Mouse (Mus musculus) heart, embryonic 11.5 days (tissue): ENCODE data around the gene Ankrd44. TPM values are rescaled to one million over a fixed set of nuclear protein-coding genes. Genes with fewer than 3 reads are reported as not detected.

Source experiments
- ATAC-seq: fragments of 200-750 bp; cut with Nextera tagmentation; replicated peaks from 2 replicates; pipeline ENCODE4 v1.8.0; 2017; ENCODE audit warnings: moderate library complexity; ENCODE audit not compliant: insufficient number of reproducible peaks, low FRiP score, low TSS enrichment
- H3K27ac ChIP-seq: fragments of 300-500 bp; sonication (generic); 2 replicates; pipeline ENCODE4 v1.5.1; 2014; ENCODE audit warnings: mild to moderate bottlenecking, low read depth, low read length
- H3K27me3 ChIP-seq: fragments of 300-500 bp; sonication (generic); 2 replicates; pipeline ENCODE4 v1.6.1; 2014; ENCODE audit warnings: mild to moderate bottlenecking, low read length, mixed read lengths; ENCODE audit not compliant: control insufficient read depth, insufficient read depth
- H3K36me3 ChIP-seq: fragments of 300-500 bp; sonication (generic); 2 replicates; pipeline ENCODE4 v1.6.1; 2014; ENCODE audit warnings: mild to moderate bottlenecking, low read length, moderate library complexity, mixed read lengths; ENCODE audit not compliant: control insufficient read depth, insufficient read depth
- H3K4me1 ChIP-seq: fragments of 300-500 bp; sonication (generic); 2 replicates; pipeline ENCODE4 v1.6.1; 2014; ENCODE audit warnings: low read length; ENCODE audit not compliant: control insufficient read depth, insufficient read depth
- H3K4me2 ChIP-seq: fragments of 300-500 bp; sonication (generic); 2 replicates; pipeline ENCODE4 v1.6.1; 2014; ENCODE audit warnings: mild to moderate bottlenecking, moderate library complexity
- H3K4me3 ChIP-seq: fragments of 300-500 bp; sonication (generic); 2 replicates; pipeline ENCODE4 v1.5.1; 2014; ENCODE audit warnings: low read depth, low read length
- H3K9ac ChIP-seq: fragments of 300-500 bp; sonication (generic); 2 replicates; pipeline ENCODE4 v1.6.1; 2014; ENCODE audit warnings: mild to moderate bottlenecking, low read depth, low read length, moderate library complexity
- H3K9me3 ChIP-seq: fragments of 300-500 bp; sonication (generic); replicated peaks from 2 replicates; pipeline ENCODE4 v1.6.1; 2016; ENCODE audit warnings: low read length; ENCODE audit not compliant: control insufficient read depth
- WGBS: fragments of 180-500 bp; shearing (Covaris S2); extraction: QIAGEN DNeasy Blood & Tissue Kit; methylation state at CpG from one replicate; pipeline ENCODE4 v1.1.7; 2014; ENCODE audit not compliant: insufficient replicate concordance; 5-methylcytosine and 5-hydroxymethylcytosine counted together
- polyA plus RNA-seq: library from polyadenylated mRNA; unstranded; fragments of >200 nt; fragmentation: Nextera tagmentation; extraction: Ambion mirVana; gene quantifications from 2 replicates; pipeline ENCODE4 v1.2.1, GENCODE M21; 2014

Ankrd44 gene
- polyA plus RNA-seq, 1 experiment from 2014 or later = 11.1 TPM

DNA sequence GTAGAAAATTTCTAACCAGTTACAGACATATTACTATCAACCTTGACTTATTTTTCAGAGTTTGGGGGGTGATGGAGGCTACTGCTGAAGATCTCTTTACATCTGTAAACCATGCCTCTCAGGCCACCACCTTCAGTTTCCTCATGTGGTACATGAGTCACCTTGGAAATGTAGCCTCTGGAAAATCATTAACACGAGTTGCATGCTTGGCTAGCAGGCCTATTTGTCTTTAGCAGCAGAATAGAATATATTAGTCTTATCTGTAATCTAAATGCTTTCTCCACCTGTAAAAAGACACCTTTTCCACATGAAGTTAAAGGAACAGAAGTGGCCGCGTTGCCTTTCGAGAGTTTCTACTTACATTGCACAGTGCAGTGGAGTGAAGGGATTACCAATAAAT lies 267.6 kb downstream of the Ankrd44 start:
- Histone ChIP-seq H3K4me1 (no peaks in the 10 kb centered on the region), H3K4me3 (no peak overlapping the region), H3K9me3 (no peaks in the 10 kb centered on the region), H3K27me3 (no peaks in the 10 kb centered on the region), H3K4me2 (no peak overlapping the region), H3K9ac (no peak overlapping the region), H3K36me3 (no peaks in the 10 kb centered on the region; the same call in none of the 2 replicates), H3K27ac (no peak overlapping the region)
- 90% methylated on average over 4 of the region's 4 CpGs for WGBS
- ATAC-seq = no peak

DNA sequence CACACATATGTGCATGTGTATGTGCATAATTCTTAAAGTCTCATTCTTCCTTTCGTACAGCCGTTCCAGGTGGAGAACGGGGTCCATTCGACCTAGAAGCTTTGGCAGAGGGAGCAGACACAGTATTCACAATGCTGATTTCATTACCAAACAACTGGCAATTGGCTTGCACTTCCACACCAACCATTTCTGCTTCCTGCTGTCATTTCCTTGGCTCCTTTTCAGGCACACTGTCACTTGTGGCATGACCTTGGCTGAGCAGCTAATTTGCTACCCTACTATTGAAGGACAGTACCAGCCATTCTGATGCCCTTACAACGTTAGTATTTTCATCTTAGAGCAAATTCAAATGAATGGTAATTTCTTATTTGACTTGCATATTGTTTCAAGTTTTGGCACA lies 277.9 kb downstream of the Ankrd44 start:
- Histone ChIP-seq H3K27ac (no peak overlapping the region), H3K9ac (no peak overlapping the region), H3K4me2 (no peak overlapping the region), H3K4me1 (no peaks in the 10 kb centered on the region), H3K9me3 (no peaks in the 10 kb centered on the region), H3K4me3 (no peak overlapping the region), H3K27me3 (no peaks in the 10 kb centered on the region), H3K36me3 (no peaks in the 10 kb centered on the region)
- 88% methylated on average over 5 of the region's 5 CpGs for WGBS
- no peak for ATAC-seq

DNA sequence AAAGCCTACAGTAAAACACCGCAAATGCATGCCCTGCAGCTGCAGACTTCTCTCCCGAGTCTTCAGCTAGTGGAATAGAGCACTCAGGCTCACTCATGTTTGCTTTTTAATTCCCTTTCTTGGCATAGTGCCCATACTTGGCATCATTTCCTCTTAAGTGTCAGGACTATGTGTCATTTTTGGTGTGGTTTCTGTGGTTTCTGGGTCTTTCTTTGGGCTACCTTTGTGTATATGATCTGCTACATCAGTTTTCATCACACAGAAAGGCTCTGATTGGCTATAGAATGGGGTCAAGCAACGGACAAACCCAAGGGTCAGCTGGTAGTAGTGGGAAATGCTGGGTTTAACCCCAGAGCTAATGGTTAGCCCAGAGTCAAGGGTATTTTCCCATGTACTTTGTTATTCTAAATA lies 278.8 kb downstream of the Ankrd44 start:
- H3K4me2 ChIP-seq = no peak overlapping the region
- ATAC-seq = no peak
- WGBS = 61% methylated on average over 3 of the region's 3 CpGs

DNA sequence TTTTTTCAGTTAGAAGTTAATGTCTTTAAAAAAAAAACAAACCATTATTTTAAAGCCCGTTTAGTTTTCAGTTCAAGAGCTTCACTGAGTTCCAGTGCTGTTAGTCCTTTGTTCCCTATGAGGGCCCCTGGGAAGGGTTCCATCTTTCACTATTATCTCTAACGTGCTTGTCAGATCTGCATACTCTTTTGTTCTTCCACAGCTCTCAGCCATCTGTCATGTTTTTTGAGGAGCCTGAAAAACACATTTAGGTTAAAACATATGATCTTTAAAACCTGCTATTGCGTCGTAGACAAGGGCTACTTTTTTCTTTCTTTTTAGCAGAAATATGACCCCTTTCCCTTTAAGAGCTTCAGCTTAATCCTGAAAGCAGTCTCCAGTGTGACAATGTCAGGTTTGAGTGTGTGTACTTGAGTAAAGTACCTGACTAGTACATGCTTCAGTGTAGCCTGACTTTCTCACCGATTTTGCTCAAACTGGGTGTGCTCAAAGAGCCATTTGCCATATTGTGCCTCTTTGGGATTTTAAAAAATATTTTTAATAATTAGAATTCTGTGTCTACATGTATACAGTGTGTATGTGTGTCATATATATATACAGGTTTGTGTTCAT lies 285.9 kb downstream of the Ankrd44 start:
- ATAC-seq = no peak
- Histone ChIP-seq H3K27me3 (no peaks in the 10 kb centered on the region), H3K36me3 (no peaks in the 10 kb centered on the region), H3K4me3 (no peak overlapping the region), H3K27ac (no peak overlapping the region), H3K4me1 (no peaks in the 10 kb centered on the region; the same call in 1 of the 2 replicates), H3K4me2 (no peak overlapping the region), H3K9me3 (no peaks in the 10 kb centered on the region), H3K9ac (no peak overlapping the region)
- WGBS = 39% methylated on average over 5 of the region's 5 CpGs

More for the DNA sequence above, 278.8 kb downstream of the Ankrd44 start:
- Histone ChIP-seq H3K27me3 (no peaks in the 10 kb centered on the region), H3K9ac (no peak overlapping the region), H3K9me3 (no peaks in the 10 kb centered on the region), H3K27ac (no peak overlapping the region), H3K4me1 (no peaks in the 10 kb centered on the region), H3K4me3 (no peak overlapping the region), H3K36me3 (no peaks in the 10 kb centered on the region)

DNA sequence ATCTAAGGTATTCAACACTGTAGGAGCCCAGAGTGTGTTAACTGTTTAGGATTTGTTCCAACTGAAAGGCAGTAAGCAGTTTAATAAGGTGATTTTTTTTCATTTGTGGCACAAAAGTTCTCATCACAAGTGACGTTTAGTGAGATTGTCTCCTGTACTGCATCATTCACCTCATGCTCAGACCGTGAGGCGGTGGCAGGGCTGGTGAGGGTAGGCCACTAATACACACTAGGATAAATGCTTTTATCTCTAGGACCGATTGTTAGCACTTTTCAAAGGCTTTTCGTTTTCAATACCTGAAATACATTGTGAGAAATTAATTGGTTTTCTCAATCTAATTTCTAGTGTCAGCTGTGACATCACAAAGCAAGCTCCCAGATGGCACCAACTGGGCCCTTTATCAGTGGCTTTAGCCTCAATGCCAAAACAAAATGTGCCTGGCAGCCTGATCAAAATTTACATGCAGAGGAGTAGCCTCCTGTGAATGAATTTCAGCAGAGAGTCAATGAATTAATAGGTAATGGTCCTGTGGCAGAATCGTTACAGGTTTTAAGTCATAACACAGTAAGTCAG lies 286.6 kb downstream of the Ankrd44 start:
- H3K9ac ChIP-seq = no peak overlapping the region
- no peaks in the 10 kb centered on the region for H3K27me3 ChIP-seq
- H3K9me3 ChIP-seq = no peaks in the 10 kb centered on the region
- no peaks in the 10 kb centered on the region for H3K36me3 ChIP-seq
- no peak overlapping the region for H3K27ac ChIP-seq
- no peaks in the 10 kb centered on the region; the same call in 1 of the 2 replicates for H3K4me1 ChIP-seq
- no peak for ATAC-seq
- no peak overlapping the region for H3K4me2 ChIP-seq
- 73% methylated on average over 6 of the region's 6 CpGs for WGBS
- H3K4me3 ChIP-seq = no peak overlapping the region

DNA sequence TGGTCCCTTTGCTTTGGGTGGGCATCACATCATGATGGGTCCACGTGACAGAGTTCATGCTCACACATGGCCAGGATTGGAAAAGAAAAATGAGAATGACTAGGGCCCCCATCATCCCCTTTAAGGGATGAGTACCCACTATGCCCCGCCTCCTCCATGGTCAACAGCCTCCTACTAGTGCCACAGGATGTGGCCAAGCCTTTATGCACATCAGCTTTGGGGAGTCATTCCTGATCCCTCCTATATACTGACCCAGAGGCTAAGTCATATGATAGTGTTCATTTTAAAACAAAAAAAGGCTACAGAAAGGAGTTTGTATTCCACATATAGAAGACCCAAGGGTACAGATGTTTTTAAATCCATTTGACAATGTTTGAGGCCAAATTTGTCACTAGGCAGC lies 287.1 kb downstream of the Ankrd44 start:
- no peaks in the 10 kb centered on the region; the same call in 1 of the 2 replicates for H3K4me1 ChIP-seq
- no peaks in the 10 kb centered on the region for H3K27me3 ChIP-seq
- no peak for ATAC-seq
- WGBS = 91% methylated on average over 2 of the region's 2 CpGs
- H3K27ac ChIP-seq = no peak overlapping the region
- no peak overlapping the region for H3K4me3 ChIP-seq
- H3K9me3 ChIP-seq = no peaks in the 10 kb centered on the region
- no peak overlapping the region for H3K9ac ChIP-seq
- H3K4me2 ChIP-seq = no peak overlapping the region
- H3K36me3 ChIP-seq = no peaks in the 10 kb centered on the region

DNA sequence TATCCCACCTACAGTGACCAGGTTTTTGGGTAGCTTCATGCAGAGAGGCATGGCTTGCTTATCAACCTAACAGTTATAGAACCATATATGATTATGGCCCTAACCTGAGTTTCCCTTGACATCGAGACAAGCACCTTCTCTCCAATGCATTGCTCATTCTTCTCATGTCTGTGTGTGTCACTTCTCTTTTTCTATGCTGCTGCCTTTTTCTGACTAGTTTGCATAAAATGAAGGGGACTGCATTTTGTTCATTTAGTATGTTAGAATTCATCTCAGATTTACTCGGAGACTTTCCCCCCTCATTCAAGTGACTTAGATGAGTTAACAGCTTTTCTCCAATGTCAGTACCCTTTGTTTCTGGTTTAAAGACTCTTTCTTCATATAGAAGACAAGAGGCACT lies 288.8 kb downstream of the Ankrd44 start:
- Histone ChIP-seq H3K4me2 (no peak overlapping the region), H3K27me3 (no peaks in the 10 kb centered on the region), H3K27ac (no peak overlapping the region), H3K9ac (no peak overlapping the region), H3K4me3 (no peak overlapping the region), H3K9me3 (no peaks in the 10 kb centered on the region), H3K36me3 (no peaks in the 10 kb centered on the region), H3K4me1 (no peaks in the 10 kb centered on the region; the same call in 1 of the 2 replicates)
- 77% methylated on average over 2 of the region's 2 CpGs for WGBS
- no peak for ATAC-seq

DNA sequence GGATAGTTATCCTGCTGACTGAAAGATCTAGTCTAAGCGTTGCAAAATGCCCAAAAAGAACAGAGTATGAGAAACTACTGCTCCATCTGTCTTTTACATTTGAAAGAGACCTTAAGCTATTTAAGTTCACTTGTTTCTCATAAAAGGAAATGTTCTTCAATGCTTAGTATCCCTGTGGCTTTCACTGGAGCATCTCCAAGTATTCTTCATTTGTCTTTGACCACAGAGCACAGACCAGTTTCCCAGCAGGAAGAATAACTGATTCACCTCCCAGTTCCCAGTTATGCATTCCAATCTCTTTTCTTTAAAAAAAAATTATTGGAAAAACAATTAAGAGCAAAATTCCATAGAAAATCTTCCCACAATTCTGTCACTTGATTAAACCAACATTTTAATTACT lies 297.1 kb downstream of the Ankrd44 start:
- WGBS = 67% methylated on average over 1 of the region's 1 CpGs
- ATAC-seq = no peak
- Histone ChIP-seq H3K27ac (no peak overlapping the region), H3K4me2 (no peak overlapping the region), H3K9me3 (no peaks in the 10 kb centered on the region), H3K4me1 (no peaks in the 10 kb centered on the region), H3K9ac (no peak overlapping the region), H3K27me3 (no peaks in the 10 kb centered on the region), H3K4me3 (no peak overlapping the region), H3K36me3 (no peaks in the 10 kb centered on the region)

DNA sequence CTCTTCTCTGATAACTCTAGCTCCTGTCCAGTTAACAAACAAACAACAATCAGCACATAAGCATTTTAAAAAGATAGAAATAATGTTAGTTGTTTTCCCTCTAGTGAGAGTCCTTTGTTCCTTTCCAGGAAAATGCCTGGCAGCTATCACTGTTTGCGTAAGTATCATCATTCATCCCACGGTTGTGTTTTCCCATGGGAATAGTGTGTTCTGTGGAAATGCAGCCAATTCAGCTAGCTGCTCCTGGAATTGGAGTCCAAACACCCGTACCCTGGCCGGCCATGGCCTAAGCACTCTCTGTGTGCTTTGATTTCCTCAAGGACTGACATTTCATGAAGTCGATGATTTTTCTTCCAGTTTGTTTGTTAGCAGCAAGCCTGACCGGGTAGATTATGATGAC lies 311.2 kb downstream of the Ankrd44 start:
- H3K4me1 ChIP-seq = no peaks in the 10 kb centered on the region
- no peak overlapping the region for H3K4me3 ChIP-seq
- H3K9me3 ChIP-seq = peaks cover 3% of the 10 kb centered on the region; the same call in 1 of the 2 replicates
- no peaks in the 10 kb centered on the region for H3K27me3 ChIP-seq
- no peak overlapping the region for H3K4me2 ChIP-seq
- no peaks in the 10 kb centered on the region for H3K36me3 ChIP-seq
- no peak for ATAC-seq
- H3K9ac ChIP-seq = no peak overlapping the region
- H3K27ac ChIP-seq = no peak overlapping the region
- WGBS = 88% methylated on average over 6 of the region's 6 CpGs
